Mouse (Mus musculus) colon, adult 2 months (tissue): ENCODE results near the gene Ube2v1. TPM values are rescaled to one million over a fixed set of nuclear protein-coding genes. Genes with fewer than 3 reads are reported as not detected.

ENCODE experiments used
- polyA plus RNA-seq: library from polyadenylated mRNA; depleted of rRNA; stranded (reverse); fragments of >200 nt; gene quantifications from 2 replicates; pipeline ENCODE4 v1.2.3, GENCODE M21; 2012; rRNA removed

The Ube2v1 gene
- polyA plus RNA-seq = 120 TPM in 2 replicates

DNA sequence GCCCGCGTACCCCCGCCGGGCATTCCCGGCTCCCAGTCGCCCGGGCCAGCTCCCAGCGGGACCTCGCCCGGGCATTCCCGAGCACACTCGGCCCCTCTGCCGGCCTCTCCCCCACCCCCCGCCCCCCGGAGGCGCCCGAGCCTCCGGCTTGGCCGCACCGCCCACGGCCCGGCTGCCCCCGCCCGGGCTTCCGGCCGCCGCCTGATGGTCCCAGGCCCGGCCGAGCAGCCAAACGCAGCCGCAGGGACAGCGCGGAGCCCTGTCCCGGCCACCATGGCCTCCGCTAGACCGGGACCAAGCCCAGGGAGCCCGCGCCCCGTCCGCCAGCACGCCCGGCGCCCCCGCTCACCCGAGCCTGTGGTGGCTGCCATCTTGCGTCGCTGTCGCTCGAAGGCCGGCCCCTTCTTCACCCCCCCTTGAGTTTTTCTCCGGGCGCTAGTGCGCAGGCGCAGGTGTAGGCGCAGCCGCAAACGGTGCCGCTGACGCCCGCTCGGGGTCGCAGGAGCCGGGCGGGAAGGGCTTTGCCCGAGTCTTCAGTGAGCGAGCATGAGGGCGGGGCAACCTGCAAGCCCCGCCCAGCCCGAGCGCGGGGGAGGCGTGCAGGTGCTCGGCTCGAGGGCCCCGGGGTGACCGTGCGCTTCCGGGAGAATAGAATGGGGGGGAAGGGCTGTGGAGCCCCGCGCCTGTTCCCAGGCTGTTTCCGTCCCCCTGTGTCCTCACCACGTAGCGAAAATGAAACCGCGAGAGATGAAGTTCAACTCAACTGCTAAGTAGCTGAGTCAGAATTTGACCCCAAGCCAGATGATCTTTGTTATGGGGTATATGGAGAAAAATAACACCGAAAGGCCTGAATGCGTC, at the start of gene Ube2v1:
Gene Ube2v1 (minus strand): TSS at position 505 of the 858 bp plus-strand sequence.

DNA sequence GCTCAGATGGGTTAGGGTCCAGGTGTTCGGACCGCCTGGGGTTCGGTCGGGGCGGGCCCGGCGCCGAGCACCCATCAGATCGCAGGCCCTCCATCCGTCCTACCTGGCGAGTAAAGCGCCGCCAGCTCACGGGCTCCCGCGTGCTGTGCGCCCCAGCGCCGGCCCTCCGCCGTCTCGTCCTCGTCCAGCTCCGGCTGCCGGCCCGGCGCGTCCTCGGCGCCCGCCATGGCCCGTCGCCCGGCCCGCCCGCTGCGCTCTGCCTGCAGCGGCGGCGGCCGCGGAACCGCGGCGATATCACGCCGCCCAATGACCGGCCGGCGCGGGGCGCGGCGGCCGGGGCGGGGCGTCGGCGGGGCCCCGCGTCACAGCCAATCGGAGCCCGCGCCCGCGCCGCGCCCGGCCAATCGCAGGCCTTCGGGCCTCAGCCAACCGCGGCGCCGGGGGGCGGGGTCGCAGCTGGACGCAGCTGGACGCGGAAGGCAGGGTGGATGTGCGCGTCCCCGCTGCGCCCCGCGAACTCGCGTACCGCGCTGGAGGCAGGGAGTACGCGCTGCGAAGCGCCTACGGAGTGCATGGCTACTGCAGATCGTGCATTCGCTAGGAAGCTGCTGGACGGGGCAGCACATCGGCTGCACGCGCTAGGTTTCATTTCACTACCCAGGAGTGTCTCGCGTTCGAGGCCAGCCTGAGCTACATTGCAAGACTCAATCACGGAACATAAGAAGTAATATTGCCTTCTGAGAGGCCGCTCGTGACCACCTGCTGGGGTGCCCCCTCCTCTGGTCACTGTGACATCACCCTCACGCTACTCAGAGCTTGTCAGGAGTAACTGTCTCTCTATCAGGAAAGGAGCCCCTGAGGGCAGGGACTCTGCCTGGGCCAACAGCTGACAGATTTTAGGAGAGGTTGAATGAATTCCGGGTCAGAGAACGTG, 29.6 kb upstream of the Ube2v1 start, which contains the start of gene Gm20431:
Gene Gm20431 (minus strand): TSS at position 227 of the 934 bp plus-strand sequence.

Other genes with a start within 250 kb of the Ube2v1 start
- 46.5 and 47.3 TPM in 2 replicates for gene Slc9a8, start 210.4 kb downstream of the Ube2v1 start, polyA plus RNA-seq
- 68.2 and 83.7 TPM in 2 replicates for gene Rnf114, start 139.4 kb downstream of the Ube2v1 start, polyA plus RNA-seq
- gene Spata2, start 139.2 kb downstream of the Ube2v1 start, polyA plus RNA-seq = 52.2 and 55.5 TPM in 2 replicates
- 24.1 and 27.0 TPM in 2 replicates for gene Snai1, start 93.9 kb downstream of the Ube2v1 start, polyA plus RNA-seq
- gene Gm20431, start 29.4 kb upstream of the Ube2v1 start, polyA plus RNA-seq = 12.9 and 18.7 TPM in 2 replicates
- gene Cebpb, start 56.8 kb upstream of the Ube2v1 start, polyA plus RNA-seq = 199 and 203 TPM in 2 replicates
- 144 and 212 TPM in 2 replicates for gene Tmem189, start 57.7 kb upstream of the Ube2v1 start, polyA plus RNA-seq